Mouse (Mus musculus) hindbrain, embryonic 15.5 days (tissue): ENCODE results near the gene Rab44. TPM values are rescaled to one million over a fixed set of nuclear protein-coding genes. Genes with fewer than 3 reads are reported as not detected.
A peak's percentile ranks its signal among the peaks of the same experiment; 100 is the strongest.
"Not testable (repeated sequence)": the region's sequence is repeated elsewhere in the genome, so short reads cannot be mapped to it uniquely, and the experiment has no call there.

Experiments used
- ATAC-seq: fragments of 200-750 bp; cut with Nextera tagmentation; 2 replicates; pipeline ENCODE4 v1.8.0; 2017; ENCODE audit warnings: low read depth, moderate number of reproducible peaks, moderate TSS enrichment; ENCODE audit not compliant: low FRiP score
- H3K27ac ChIP-seq: fragments of 300-500 bp; sonication (generic); replicated peaks from 2 replicates; pipeline ENCODE4 v1.5.1; 2015; ENCODE audit warnings: mild to moderate bottlenecking, inconsistent platforms
- H3K27me3 ChIP-seq: fragments of 300-500 bp; sonication (generic); 2 replicates; pipeline ENCODE4 v1.6.1; 2015; ENCODE audit warnings: control low read depth, inconsistent platforms
- H3K36me3 ChIP-seq: fragments of 300-500 bp; sonication (generic); 2 replicates; pipeline ENCODE4 v1.6.1; 2015; ENCODE audit warnings: control low read depth, inconsistent platforms
- H3K4me1 ChIP-seq: fragments of 300-500 bp; sonication (generic); replicated peaks from 2 replicates; pipeline ENCODE4 v1.6.1; 2015; ENCODE audit warnings: control low read depth, inconsistent platforms
- H3K4me2 ChIP-seq: fragments of 300-500 bp; sonication (generic); 2 replicates; pipeline ENCODE4 v1.6.1; 2015; ENCODE audit warnings: moderate library complexity, mild to moderate bottlenecking, inconsistent platforms
- H3K4me3 ChIP-seq: fragments of 300-500 bp; sonication (generic); 2 replicates; pipeline ENCODE4 v1.5.1; 2015; ENCODE audit warnings: mild to moderate bottlenecking, inconsistent platforms
- H3K9ac ChIP-seq: fragments of 300-500 bp; sonication (generic); 2 replicates; pipeline ENCODE4 v1.6.1; 2015; ENCODE audit warnings: inconsistent platforms
- H3K9me3 ChIP-seq: fragments of 300-500 bp; sonication (generic); 2 replicates; pipeline ENCODE4 v1.6.1; 2016; ENCODE audit warnings: control low read depth, inconsistent platforms
- WGBS: fragments of 180-500 bp; shearing (Covaris S2); methylation state at CpG from one replicate; pipeline ENCODE4 v1.1.7; 2015; 5-methylcytosine and 5-hydroxymethylcytosine counted together
- polyA plus RNA-seq: library from polyadenylated mRNA; unstranded; fragments of >200 nt; fragmentation: Nextera tagmentation; extraction: Ambion mirVana; gene quantifications from 2 replicates; pipeline ENCODE4 v1.2.1, GENCODE M21; 2015

Rab44 gene
- polyA plus RNA-seq, 1 experiment from 2014 or later, result 0.09 TPM

DNA sequence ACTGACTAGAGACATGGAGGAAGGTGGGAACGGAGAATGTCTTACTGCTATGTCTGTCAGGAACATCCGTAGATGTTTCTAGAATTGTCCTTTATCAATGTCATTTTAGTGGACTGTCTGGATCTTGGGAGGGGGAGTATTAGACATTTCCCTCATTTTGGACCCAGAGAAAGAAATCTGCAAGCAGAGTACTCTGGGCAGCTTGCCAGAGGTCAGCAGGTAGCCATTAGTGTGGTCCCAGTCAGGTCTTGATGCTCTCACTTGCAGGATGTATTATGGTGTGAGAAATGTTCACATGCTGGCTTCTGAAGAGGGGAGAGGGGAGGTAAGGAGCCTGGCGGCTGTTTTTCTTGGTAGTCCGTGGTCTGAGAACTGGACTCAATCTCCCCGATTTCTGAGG lies 21.4 kb upstream of the Rab44 start:
- H3K36me3 ChIP-seq, result no peaks in the 10 kb centered on the region
- no peak overlapping the region for H3K4me3 ChIP-seq
- H3K27ac ChIP-seq, result no peak overlapping the region
- H3K9me3 ChIP-seq, result no peaks in the 10 kb centered on the region
- 66% methylated on average over 5 of the region's 5 CpGs for WGBS
- H3K9ac ChIP-seq, result no peak overlapping the region
- H3K4me2 ChIP-seq, result no peak overlapping the region
- no peak for ATAC-seq
- H3K27me3 ChIP-seq, result peaks cover 7% of the 10 kb centered on the region; the same call in 1 of the 2 replicates
- peaks cover 23% of the 10 kb centered on the region for H3K4me1 ChIP-seq

DNA sequence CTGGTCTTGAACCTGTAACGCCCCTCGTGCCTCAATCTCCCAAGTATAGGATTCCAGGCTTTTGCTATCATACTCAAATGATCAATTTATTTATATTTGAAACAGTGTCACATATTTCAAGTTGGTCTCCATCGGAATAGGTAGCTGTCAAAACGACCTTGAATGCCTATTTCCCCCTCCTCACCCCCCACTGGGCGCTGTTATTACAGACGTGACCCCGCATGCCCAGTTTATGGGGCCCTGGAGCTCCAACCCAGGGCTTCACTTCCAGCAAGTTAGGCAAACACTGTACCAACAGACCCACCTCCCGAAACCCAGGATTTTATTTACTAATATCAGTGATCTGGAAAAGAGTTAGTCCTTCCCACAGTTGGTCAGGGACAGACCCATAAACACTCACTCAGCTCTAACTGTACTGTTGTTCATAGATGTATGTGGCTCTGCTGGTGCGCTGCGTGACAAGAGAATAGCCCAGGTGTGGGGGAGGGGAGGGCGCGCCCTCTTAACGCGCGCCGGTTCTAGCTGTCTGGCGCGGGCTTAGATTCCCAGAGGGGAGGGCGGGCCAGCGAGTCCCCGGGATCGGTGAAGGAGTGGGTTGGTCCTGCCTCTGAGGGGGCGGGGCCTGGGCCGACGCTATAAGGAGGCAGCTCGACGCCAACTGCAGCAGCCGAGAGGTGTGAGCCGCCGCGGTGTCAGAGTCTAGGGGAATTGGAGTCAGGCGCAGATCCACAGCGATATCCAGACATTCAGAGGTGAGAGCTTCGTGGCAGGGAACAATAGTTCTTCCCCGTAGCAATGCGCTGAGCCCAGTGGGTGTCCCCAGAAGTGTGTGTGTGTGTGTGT lies 20.6 kb upstream of the Rab44 start:
- H3K9ac ChIP-seq, result peak overlapping the region; percentile 70
- peak overlapping the region; percentile 71; the same call in 1 of the 2 replicates for H3K27ac ChIP-seq
- H3K4me3 ChIP-seq, result peak overlapping the region; percentile 67
- peak; percentile 80 for ATAC-seq
- H3K36me3 ChIP-seq, result no peaks in the 10 kb centered on the region
- WGBS, result 8% methylated on average over 35 of the region's 36 CpGs
- H3K27me3 ChIP-seq, result peaks cover 7% of the 10 kb centered on the region; the same call in 1 of the 2 replicates
- peak overlapping the region; percentile 96 for H3K4me2 ChIP-seq
- H3K4me1 ChIP-seq, result peaks cover 23% of the 10 kb centered on the region
- H3K9me3 ChIP-seq, result no peaks in the 10 kb centered on the region

DNA sequence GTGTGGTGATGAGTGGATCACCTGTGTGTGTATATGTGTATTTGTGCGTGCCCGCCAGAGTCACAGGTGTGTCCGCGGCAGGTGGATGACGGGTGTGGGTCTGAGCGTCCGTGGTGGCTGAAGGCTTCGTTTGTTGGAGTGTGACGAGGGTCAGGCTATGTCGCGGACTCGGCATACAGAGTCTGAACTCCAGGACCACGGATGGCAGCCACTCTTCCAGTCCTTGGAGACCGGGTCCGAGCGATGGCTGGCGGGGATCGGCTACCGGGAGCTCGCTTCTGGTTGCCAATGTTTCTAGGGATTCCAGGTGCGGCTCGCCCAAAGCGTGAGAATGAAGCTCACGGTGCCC lies 20.0 kb upstream of the Rab44 start:
- no peaks in the 10 kb centered on the region for H3K9me3 ChIP-seq
- H3K4me2 ChIP-seq, result peak overlapping the region; percentile 96
- no peaks in the 10 kb centered on the region for H3K36me3 ChIP-seq
- 1% methylated on average over 24 of the region's 24 CpGs for WGBS
- peak overlapping the region; percentile 70 for H3K9ac ChIP-seq
- peaks cover 23% of the 10 kb centered on the region for H3K4me1 ChIP-seq
- peaks cover 7% of the 10 kb centered on the region; the same call in 1 of the 2 replicates for H3K27me3 ChIP-seq
- ATAC-seq, result no peak
- peak overlapping the region; percentile 67 for H3K4me3 ChIP-seq
- H3K27ac ChIP-seq, result peak overlapping the region; percentile 71; the same call in 1 of the 2 replicates

- no peaks in the 10 kb centered on the region for H3K9me3 ChIP-seq
- H3K4me2 ChIP-seq, result peak overlapping the region; percentile 96
- peak overlapping the region; percentile 67 for H3K4me3 ChIP-seq
- 1% methylated on average over 58 of the region's 71 CpGs for WGBS
- peak; percentile 34; the same call in 1 of the 2 replicates for ATAC-seq
- peaks cover 7% of the 10 kb centered on the region; the same call in 1 of the 2 replicates for H3K27me3 ChIP-seq
- peaks cover under 1% of the 10 kb centered on the region; the same call in 1 of the 2 replicates for H3K36me3 ChIP-seq
- H3K4me1 ChIP-seq, result peaks cover 23% of the 10 kb centered on the region
- H3K9ac ChIP-seq, result peak overlapping the region; percentile 70
- peak overlapping the region; percentile 71 for H3K27ac ChIP-seq
Observed at GRCm38 (mm10) chr17:29094310-29095181, 19.4 kb upstream of the Rab44 start.

DNA sequence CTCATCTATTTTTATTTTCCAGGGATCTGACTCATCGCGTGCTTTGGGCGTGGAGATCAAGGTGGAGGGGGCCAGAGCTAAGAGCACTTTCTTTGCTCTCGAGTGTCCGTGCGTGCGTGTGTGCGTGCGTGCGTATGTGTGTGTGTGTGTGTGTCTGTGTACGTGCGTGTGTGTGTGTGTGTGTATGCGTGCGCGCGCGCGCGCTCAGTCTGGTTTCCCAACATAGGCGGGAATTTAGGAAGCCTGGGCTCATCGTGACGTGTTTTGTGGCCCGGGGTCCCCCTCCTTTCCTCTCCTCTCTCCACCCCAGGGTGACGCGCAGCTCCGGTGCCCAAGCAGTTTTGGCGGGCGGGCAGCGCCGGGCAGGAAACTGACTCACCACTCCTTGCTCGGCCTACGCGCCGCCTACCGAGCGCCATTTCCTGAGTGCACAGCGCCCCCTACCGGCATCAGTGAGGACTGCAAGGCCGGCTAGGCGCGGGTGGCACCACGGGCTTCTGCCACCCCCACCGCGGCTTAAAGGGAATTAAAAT lies 18.7 kb upstream of the Rab44 start:
- Histone ChIP-seq H3K4me1 (peaks cover 23% of the 10 kb centered on the region), H3K4me2 (peak overlapping the region; percentile 96), H3K27me3 (peaks cover 7% of the 10 kb centered on the region; the same call in 1 of the 2 replicates), H3K27ac (peak overlapping the region; percentile 71), H3K9ac (peak overlapping the region; percentile 70), H3K36me3 (peaks cover 8% of the 10 kb centered on the region; the same call in 1 of the 2 replicates), H3K4me3 (peak overlapping the region; percentile 67), H3K9me3 (no peaks in the 10 kb centered on the region)
- WGBS, result 0% methylated on average over 41 of the region's 44 CpGs
- peak; percentile 91 for ATAC-seq

- H3K9me3 ChIP-seq, result no peaks in the 10 kb centered on the region
- 89% methylated on average over 6 of the region's 6 CpGs for whole genome bisulfite sequencing
- no peak overlapping the region for H3K4me3 ChIP-seq
- H3K27ac ChIP-seq, result no peak overlapping the region
- H3K4me2 ChIP-seq, result no peak overlapping the region
- H3K4me1 ChIP-seq, result peaks cover 23% of the 10 kb centered on the region
- no peak for ATAC-seq
- no peak overlapping the region for H3K9ac ChIP-seq
- H3K36me3 ChIP-seq, result peaks cover 9% of the 10 kb centered on the region; the same call in 1 of the 2 replicates
- peaks cover 7% of the 10 kb centered on the region; the same call in 1 of the 2 replicates for H3K27me3 ChIP-seq
Observed at GRCm38 (mm10) chr17:29096245-29096644, 17.7 kb upstream of the Rab44 start.

GRCm38 (mm10) chr17:29096851-29097561 lies 16.9 kb upstream of the Rab44 start:
- Histone ChIP-seq H3K4me3 (no peak overlapping the region), H3K4me2 (no peak overlapping the region), H3K27me3 (peaks cover 3% of the 10 kb centered on the region; the same call in 1 of the 2 replicates), H3K4me1 (peaks cover 23% of the 10 kb centered on the region), H3K9me3 (no peaks in the 10 kb centered on the region), H3K36me3 (peaks cover 9% of the 10 kb centered on the region; the same call in 1 of the 2 replicates), H3K27ac (no peak overlapping the region), H3K9ac (no peak overlapping the region)
- 72% methylated on average over 7 of the region's 7 CpGs for WGBS
- ATAC-seq, result no peak

DNA sequence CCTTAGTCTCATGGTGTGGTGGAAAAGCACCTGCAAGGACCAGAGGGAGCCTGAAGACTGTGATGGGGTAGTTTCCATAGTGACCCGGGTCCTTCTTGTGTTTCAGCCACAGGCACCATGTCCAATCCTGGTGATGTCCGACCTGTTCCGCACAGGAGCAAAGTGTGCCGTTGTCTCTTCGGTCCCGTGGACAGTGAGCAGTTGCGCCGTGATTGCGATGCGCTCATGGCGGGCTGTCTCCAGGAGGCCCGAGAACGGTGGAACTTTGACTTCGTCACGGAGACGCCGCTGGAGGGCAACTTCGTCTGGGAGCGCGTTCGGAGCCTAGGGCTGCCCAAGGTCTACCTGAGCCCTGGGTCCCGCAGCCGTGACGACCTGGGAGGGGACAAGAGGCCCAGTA lies 15.7 kb upstream of the Rab44 start:
- ATAC-seq, result no peak
- Histone ChIP-seq H3K36me3 (peaks cover 9% of the 10 kb centered on the region; the same call in 1 of the 2 replicates), H3K27ac (no peak overlapping the region), H3K27me3 (peaks cover under 1% of the 10 kb centered on the region; the same call in 1 of the 2 replicates), H3K4me2 (no peak overlapping the region), H3K9ac (no peak overlapping the region), H3K4me1 (peaks cover 20% of the 10 kb centered on the region), H3K4me3 (no peak overlapping the region), H3K9me3 (no peaks in the 10 kb centered on the region)
- 95% methylated on average over 24 of the region's 24 CpGs for WGBS

DNA sequence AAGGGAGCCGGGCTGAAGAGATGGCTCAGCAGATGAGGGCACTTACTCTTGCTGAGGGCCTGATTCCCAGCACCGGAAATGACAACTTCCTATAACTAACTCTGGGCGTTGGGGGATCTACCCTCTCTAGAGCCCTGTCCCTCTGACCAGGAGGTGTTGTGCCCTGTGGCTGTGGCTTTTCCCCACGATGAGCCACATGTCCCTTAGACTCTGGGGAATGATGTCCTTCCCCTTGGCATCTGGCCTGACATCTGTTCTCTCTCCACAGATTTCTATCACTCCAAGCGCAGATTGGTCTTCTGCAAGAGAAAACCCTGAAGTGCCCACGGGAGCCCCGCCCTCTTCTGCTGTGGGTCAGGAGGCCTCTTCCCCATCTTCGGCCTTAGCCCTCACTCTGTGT lies 14.9 kb upstream of the Rab44 start:
- peaks cover 12% of the 10 kb centered on the region for H3K4me1 ChIP-seq
- H3K27ac ChIP-seq, result no peak overlapping the region
- WGBS, result 79% methylated on average over 8 of the region's 8 CpGs
- no peaks in the 10 kb centered on the region for H3K27me3 ChIP-seq
- H3K4me2 ChIP-seq, result no peak overlapping the region
- no peak overlapping the region for H3K9ac ChIP-seq
- H3K36me3 ChIP-seq, result peaks cover 9% of the 10 kb centered on the region; the same call in 1 of the 2 replicates
- no peak overlapping the region for H3K4me3 ChIP-seq
- ATAC-seq, result no peak
- H3K9me3 ChIP-seq, result no peaks in the 10 kb centered on the region

- no peak for ATAC-seq
- peaks cover 9% of the 10 kb centered on the region; the same call in 1 of the 2 replicates for H3K36me3 ChIP-seq
- no peak overlapping the region for H3K4me2 ChIP-seq
- peaks cover 2% of the 10 kb centered on the region; the same call in 1 of the 2 replicates for H3K4me1 ChIP-seq
- 96% methylated on average over 7 of the region's 7 CpGs for WGBS
- no peak overlapping the region for H3K9ac ChIP-seq
- H3K27me3 ChIP-seq, result no peaks in the 10 kb centered on the region
- no peak overlapping the region for H3K4me3 ChIP-seq
- no peaks in the 10 kb centered on the region for H3K9me3 ChIP-seq
- no peak overlapping the region for H3K27ac ChIP-seq
Observed at GRCm38 (mm10) chr17:29100627-29101026, 13.3 kb upstream of the Rab44 start.

DNA sequence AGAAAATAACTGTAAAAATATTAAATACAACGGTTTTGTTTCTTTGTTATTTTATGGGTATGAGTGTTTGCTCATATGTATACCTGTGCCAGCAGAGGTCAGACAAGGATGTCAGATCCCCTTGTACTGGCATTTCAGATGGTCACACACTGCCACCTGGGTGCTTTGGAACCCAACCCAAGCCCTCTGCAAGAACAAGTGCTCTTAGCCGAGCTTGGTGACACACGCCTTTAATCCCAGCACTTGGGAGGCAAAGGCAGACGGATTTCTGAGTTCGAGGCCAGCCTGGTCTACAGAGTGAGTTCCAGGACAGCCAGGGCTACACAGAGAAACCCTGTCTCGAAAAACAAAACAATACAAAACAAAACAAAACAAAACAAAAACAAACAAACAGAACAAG lies 3.6 kb upstream of the Rab44 start:
- not testable (repeated sequence) for H3K27me3 ChIP-seq, ATAC-seq, H3K9me3 ChIP-seq, H3K4me1 ChIP-seq, H3K36me3 ChIP-seq, H3K4me2 ChIP-seq, H3K4me3 ChIP-seq, H3K9ac ChIP-seq, H3K27ac ChIP-seq
- WGBS, result 84% methylated on average over 6 of the region's 6 CpGs
